Mouse (Mus musculus) spleen, adult 2 months (tissue): ENCODE measurements at regions not wholly inside any gene's neighbourhood (a gene's known extent, or its start where the extent isn't known, plus 50 kb on each side); places are given as distances from the start of the nearest gene placed in this dataset.

Experiments
- DNase-seq, 2 experiments: peaks; one replicate each; pipeline versions ENCODE4 v3.0.0 to v3.0.0-alpha.2; 2012 to 2021; ENCODE audit warnings: low spot score in 2 of 2, low read depth in 1 of 2
- H3K27ac ChIP-seq: fragments of 200-500 bp; 2 replicates; pipeline ENCODE4 v1.5.1; 2012; ENCODE audit warnings: low read length, inconsistent platforms; ENCODE audit not compliant: insufficient read depth
- H3K27me3 ChIP-seq: fragments of 200-500 bp; 2 replicates; pipeline ENCODE4 v1.6.1; 2012; ENCODE audit warnings: mild to moderate bottlenecking, moderate library complexity, low read length, inconsistent platforms; ENCODE audit not compliant: control insufficient read depth, insufficient read depth
- H3K36me3 ChIP-seq: fragments of 200-500 bp; 2 replicates; pipeline ENCODE4 v1.6.1; 2012; ENCODE audit warnings: mild to moderate bottlenecking, low read length, inconsistent platforms; ENCODE audit not compliant: control insufficient read depth, insufficient read depth
- H3K4me1 ChIP-seq: fragments of 200-500 bp; 2 replicates; pipeline ENCODE4 v1.6.1; 2011; ENCODE audit warnings: inconsistent platforms; ENCODE audit not compliant: control insufficient read depth, insufficient read depth, insufficient read length
- H3K4me3 ChIP-seq: fragments of 200-500 bp; 2 replicates; pipeline ENCODE4 v1.5.1; 2011; ENCODE audit warnings: mild to moderate bottlenecking, inconsistent platforms; ENCODE audit not compliant: insufficient read depth, insufficient read length; ENCODE audit errors: extremely low read depth
- CTCF ChIP-seq: fragments of 200-500 bp; IDR thresholded peaks from 2 replicates; pipeline ENCODE4 v1.5.1; 2011; ENCODE audit warnings: mild to moderate bottlenecking, inconsistent platforms; ENCODE audit not compliant: insufficient read depth, insufficient read length, insufficient replicate concordance; ENCODE audit errors: extremely low read depth
- POLR2A ChIP-seq: fragments of 200-500 bp; IDR thresholded peaks from 2 replicates; pipeline ENCODE4 v1.6.1; 2011; ENCODE audit warnings: low read depth, low read length, inconsistent platforms
- WGBS: fragments of 180-500 bp; shearing (Covaris S2); methylation state at CpG from one replicate; pipeline ENCODE4 v1.1.7; 2018; 5-methylcytosine and 5-hydroxymethylcytosine counted together

- H3K4me3 ChIP-seq = no peak overlapping the region
- DNase-seq = no peak
- no peaks in the 10 kb centered on the region for H3K36me3 ChIP-seq
- no peak for TF ChIP-seq POLR2A
- H3K27me3 ChIP-seq = no peaks in the 10 kb centered on the region
- no peak overlapping the region for H3K27ac ChIP-seq
- H3K4me1 ChIP-seq = no peaks in the 10 kb centered on the region
- 77% methylated on average over 1 of the region's 1 CpGs for WGBS
Observed at GRCm38 (mm10) chr17:4094621-4095020, 398.6 kb upstream of the Nox3 start.

GRCm38 (mm10) chr17:4103321-4103720 lies 407.3 kb upstream of the Nox3 start:
- WGBS = 88% methylated on average over 3 of the region's 3 CpGs

GRCm38 (mm10) chr17:4109263-4109662 lies 413.2 kb upstream of the Nox3 start:
- DNase-seq = no peak
- TF ChIP-seq CTCF (no peak), POLR2A (no peak)
- H3K4me3 ChIP-seq = no peak overlapping the region
- no peaks in the 10 kb centered on the region for H3K4me1 ChIP-seq
- no peaks in the 10 kb centered on the region for H3K27me3 ChIP-seq
- H3K36me3 ChIP-seq = no peaks in the 10 kb centered on the region
- no peak overlapping the region for H3K27ac ChIP-seq
- 53% methylated on average over 3 of the region's 3 CpGs for WGBS

More at GRCm38 (mm10) chr17:4103321-4103720, 407.3 kb upstream of the Nox3 start:
- no peaks in the 10 kb centered on the region for H3K4me1 ChIP-seq
- no peak overlapping the region for H3K27ac ChIP-seq
- no peak for DNase-seq
- H3K4me3 ChIP-seq = no peak overlapping the region
- H3K36me3 ChIP-seq = no peaks in the 10 kb centered on the region
- TF ChIP-seq POLR2A = no peak
- no peak for TF ChIP-seq CTCF
- H3K27me3 ChIP-seq = no peaks in the 10 kb centered on the region

- H3K27me3 ChIP-seq = no peaks in the 10 kb centered on the region
- no peaks in the 10 kb centered on the region for H3K36me3 ChIP-seq
- TF ChIP-seq CTCF = no peak
- TF ChIP-seq POLR2A = no peak
- H3K4me1 ChIP-seq = no peaks in the 10 kb centered on the region
- 70% methylated on average over 4 of the region's 4 CpGs for WGBS
- H3K27ac ChIP-seq = no peak overlapping the region
- no peak for DNase-seq
- no peak overlapping the region for H3K4me3 ChIP-seq
Observed at GRCm38 (mm10) chr17:4113021-4113420, 417.0 kb upstream of the Nox3 start.

- H3K4me3 ChIP-seq = no peak overlapping the region
- TF ChIP-seq CTCF (no peak), POLR2A (no peak)
- DNase-seq = no peak
- H3K36me3 ChIP-seq = no peaks in the 10 kb centered on the region
- no peak overlapping the region for H3K27ac ChIP-seq
- 83% methylated on average over 3 of the region's 3 CpGs for WGBS
- H3K4me1 ChIP-seq = no peaks in the 10 kb centered on the region
- no peaks in the 10 kb centered on the region for H3K27me3 ChIP-seq
Observed at GRCm38 (mm10) chr17:4116476-4116875, 420.4 kb upstream of the Nox3 start.

GRCm38 (mm10) chr17:4133678-4134077 lies 437.6 kb upstream of the Nox3 start:
- DNase-seq = no peak
- Histone ChIP-seq H3K4me1 (no peaks in the 10 kb centered on the region), H3K27me3 (no peaks in the 10 kb centered on the region), H3K27ac (no peak overlapping the region), H3K36me3 (no peaks in the 10 kb centered on the region), H3K4me3 (no peak overlapping the region)
- WGBS = 80% methylated on average over 3 of the region's 3 CpGs
- TF ChIP-seq CTCF (no peak), POLR2A (no peak)

- Histone ChIP-seq H3K4me3 (no peak overlapping the region), H3K27ac (no peak overlapping the region), H3K27me3 (no peaks in the 10 kb centered on the region), H3K4me1 (no peaks in the 10 kb centered on the region), H3K36me3 (no peaks in the 10 kb centered on the region)
- no peak for DNase-seq
- TF ChIP-seq CTCF (no peak), POLR2A (no peak)
- 93% methylated on average over 2 of the region's 2 CpGs for WGBS
Observed at GRCm38 (mm10) chr17:4163502-4163901, 467.4 kb upstream of the Nox3 start.
